Mouse (Mus musculus) E14TG2a.4 (cell line): ENCODE measurements around the gene Gm11492.

Experiments
- CTCF ChIP-seq: conservative IDR thresholded peaks from 2 replicates; pipeline ENCODE4 v1.5.1; 2014; ENCODE audit warnings: low read length
- NANOG ChIP-seq: IDR thresholded peaks from 2 replicates; pipeline ENCODE4 v1.6.1; 2014; ENCODE audit warnings: borderline replicate concordance, low read length, mixed read lengths
- POU5F1 ChIP-seq: IDR thresholded peaks from 2 replicates; pipeline ENCODE4 v1.6.1; 2014; ENCODE audit warnings: low read length, borderline replicate concordance

- TF ChIP-seq POU5F1: no peak
- no peak for TF ChIP-seq CTCF
- no peak for TF ChIP-seq NANOG
Observed at GRCm38 (mm10) chr11:87579713-87580112, 13.3 kb downstream of the Gm11492 start.
